Mouse (Mus musculus): ENCODE measurements around the gene Ints13. TPM values are rescaled to one million over a fixed set of nuclear protein-coding genes. Genes with fewer than 3 reads are reported as not detected.

The Ints13 gene
- 56.2 and 56.4 TPM in 2 replicates for polyA plus RNA-seq (2012; rRNA removed)

GRCm38 (mm10) chr6:146577310-146578109 lies at the start of gene Ints13:
Ints13 (minus strand) TSS chr6:146577835.

DNA sequence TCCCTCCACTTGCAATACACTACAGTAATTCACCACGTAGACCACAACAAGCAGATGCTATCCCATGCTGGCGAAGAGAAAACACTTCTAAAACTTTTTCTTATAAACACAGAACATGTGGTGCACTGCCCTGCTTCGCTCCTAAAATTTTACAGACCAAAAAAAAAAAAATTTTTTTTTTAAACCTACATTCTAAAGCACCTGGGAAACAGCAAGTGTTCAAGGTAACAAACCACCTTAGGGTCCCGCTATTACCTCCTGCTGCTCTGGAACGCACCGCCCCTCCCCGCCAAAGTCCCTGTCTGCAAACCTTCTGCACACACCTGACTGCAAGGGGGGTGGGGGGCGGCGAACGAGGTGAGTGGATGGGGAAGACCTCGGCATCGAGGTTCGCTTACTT lies 732 bp downstream of the Ints13 start, which contains the start of gene Fgfr1op2:
Fgfr1op2 (plus strand) TSS at position 301 of the 400 bp plus-strand sequence.

GRCm38 (mm10) chr6:146501866-146502804 lies 75.5 kb downstream of the Ints13 start, which contains the start of gene Itpr2:
Itpr2 (minus strand) TSS chr6:146502223.

Other genes with a start within 250 kb of the Ints13 start
- 2.2 and 2.7 TPM in 2 replicates for gene Itpr2, start 75.6 kb downstream of the Ints13 start, polyA plus RNA-seq (2012; rRNA removed)
- gene Fgfr1op2, start 632 bp downstream of the Ints13 start, polyA plus RNA-seq (2012; rRNA removed), result 31.7 and 33.6 TPM in 2 replicates
- gene Med21, start 64.7 kb upstream of the Ints13 start, polyA plus RNA-seq (2012; rRNA removed), result 82.2 and 90.9 TPM in 2 replicates
- gene Tm7sf3, start 65.0 kb upstream of the Ints13 start, polyA plus RNA-seq (2012; rRNA removed), result 18.8 TPM in 2 replicates
- gene Stk38l, start 147.2 kb upstream of the Ints13 start, polyA plus RNA-seq (2012; rRNA removed), result 6.9 and 7.2 TPM in 2 replicates
- gene Arntl2, start 218.2 kb upstream of the Ints13 start, polyA plus RNA-seq (2012; rRNA removed), result 11.8 and 14.5 TPM in 2 replicates